Mouse (Mus musculus) cerebellum, adult 9-11 months (tissue): ENCODE results near the gene Defa23.
"Not testable (repeated sequence)": the region's sequence is repeated elsewhere in the genome, so short reads cannot be mapped to it uniquely, and the experiment has no call there.

Experiments
- DNase-seq: peaks from one replicate; pipeline ENCODE4 v3.0.0; 2022

Defa23 gene

GRCm38 (mm10) chr8:21054747-21055146 is at the start of gene Defa23:
TSS of gene Defa23 (plus strand) at chr8:21055047.
- DNase-seq, result not testable (repeated sequence)

DNA sequence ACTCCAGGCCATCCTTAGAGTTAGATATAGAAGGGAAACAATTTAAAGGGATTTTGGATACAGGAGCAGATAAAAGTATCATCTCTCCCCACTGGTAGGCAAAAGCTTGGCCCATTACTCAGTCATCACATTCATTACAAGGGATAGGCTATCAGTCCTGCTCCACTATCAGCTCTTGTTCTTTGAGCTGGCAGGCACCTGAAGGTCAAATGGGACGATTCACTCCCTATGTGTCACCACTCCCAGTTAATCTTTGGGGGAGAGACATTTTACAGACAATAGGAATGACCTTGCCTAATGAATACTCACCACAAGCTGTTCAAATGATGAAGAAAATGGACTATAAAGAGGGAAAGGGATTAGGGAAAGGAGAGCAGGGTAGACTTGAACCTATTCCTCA is 48.0 kb upstream of the Defa23 start:
- no peak for DNase-seq

GRCm38 (mm10) chr8:21008578-21008977 is 46.3 kb upstream of the Defa23 start:
- not testable (repeated sequence) for DNase-seq

DNA sequence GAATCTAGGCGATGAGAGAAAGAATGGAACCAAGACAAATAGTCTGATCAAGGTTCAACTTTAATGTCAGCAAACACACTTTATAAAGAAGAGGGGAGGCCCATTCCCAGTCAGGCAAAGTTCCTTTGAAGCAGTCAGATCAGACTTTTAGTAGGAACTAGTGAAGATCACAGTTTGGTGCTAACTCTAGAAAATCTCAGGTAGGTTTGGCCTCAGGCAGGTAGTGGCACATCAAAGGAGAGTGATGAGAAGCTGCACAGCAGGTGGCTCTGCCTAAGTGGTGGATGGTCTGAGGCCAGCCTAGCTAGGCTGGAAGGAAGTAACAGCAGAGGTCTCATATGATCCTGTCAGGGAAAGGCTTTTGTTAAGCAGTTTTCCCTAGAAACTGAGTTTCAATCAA is 44.3 kb upstream of the Defa23 start:
- not testable (repeated sequence) for DNase-seq

DNA sequence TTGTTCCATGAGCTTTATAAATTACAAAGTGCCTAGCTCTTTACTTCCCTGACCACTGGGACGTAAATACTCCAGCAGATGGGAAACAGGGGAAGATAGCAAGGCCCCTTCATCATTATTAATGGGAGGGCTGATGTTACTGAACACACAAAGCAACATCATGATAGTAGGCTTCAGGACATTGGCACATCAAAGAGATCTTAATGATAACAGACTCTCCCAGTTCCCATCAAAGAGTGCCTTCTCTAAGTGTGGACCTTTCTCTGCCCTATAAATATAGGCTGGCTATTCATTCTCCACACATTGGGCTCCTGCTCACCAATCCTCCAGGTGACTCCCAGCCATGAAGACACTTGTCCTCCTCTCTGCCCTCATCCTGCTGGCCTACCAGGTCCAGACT is 29.6 kb upstream of the Defa23 start, which contains the start of gene Defa21:
Gene Defa21, plus strand, starts transcription at position 301 of the 400 bp plus-strand sequence.
- DNase-seq, result not testable (repeated sequence)

GRCm38 (mm10) chr8:21064738-21065137 is 9.9 kb downstream of the Defa23 start, which contains the start of gene Defa35:
TSS of gene Defa35 (plus strand) at chr8:21065038.
- DNase-seq, result not testable (repeated sequence)

DNA sequence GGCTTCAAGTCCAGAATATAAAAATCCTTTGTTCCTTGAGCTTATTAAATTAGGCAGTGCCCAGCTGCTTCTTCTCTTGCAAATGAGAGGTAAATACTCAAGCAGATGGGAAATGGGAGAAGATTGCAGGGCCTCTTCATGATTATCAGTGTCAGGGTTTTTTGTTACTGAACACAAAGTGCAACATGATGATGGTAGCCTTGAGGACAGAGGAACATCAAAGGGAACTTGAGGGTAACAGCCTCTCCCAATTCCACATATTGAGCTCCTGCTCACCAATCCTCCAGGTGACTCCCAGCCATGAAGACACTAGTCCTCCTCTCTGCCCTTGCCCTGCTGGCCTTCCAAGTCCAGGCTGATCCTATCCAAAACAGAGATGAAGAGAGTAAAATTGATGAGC is 29.3 kb downstream of the Defa23 start, which contains the start of gene Defa25:
Gene Defa25, plus strand, starts transcription at position 301 of the 400 bp plus-strand sequence.
- not testable (repeated sequence) for DNase-seq

DNA sequence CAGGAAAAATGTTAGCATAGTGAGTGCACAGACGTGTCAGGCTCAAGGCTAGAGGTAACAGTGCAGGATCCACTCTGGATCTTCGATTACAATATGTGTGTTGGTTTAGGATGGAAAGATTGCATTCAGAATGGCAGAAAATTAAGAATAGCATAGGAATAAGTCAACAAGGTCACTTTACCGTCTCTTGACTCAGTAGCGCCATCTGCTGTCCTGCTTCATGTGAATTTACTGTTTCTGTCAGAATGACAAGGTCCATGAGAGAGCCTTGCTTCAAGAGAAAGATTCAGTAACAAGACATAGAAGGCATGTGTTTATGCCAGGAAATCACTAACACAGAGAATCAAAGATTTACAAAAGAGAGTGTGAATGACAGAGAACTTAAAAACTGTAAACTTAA is 38.3 kb downstream of the Defa23 start:
- no peak for DNase-seq

DNA sequence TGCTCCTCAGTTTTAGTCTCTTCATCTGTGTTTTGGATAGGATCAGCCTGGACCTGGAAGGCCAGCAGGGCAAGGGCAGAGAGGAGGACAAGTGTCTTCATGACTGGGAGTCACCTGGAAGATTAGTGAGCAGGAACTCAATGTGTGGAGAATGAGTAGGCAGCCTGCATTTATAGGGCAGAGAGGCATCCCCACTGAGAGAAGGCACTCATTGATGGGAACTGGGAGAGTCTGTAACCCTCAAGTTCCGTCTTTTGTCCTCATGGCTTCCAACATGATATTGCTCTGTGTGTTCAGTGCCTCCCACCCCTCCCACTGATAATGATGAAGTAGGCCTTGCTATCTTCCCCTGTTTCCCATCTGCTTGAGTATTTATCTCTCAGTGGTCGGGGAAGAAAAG is 41.1 kb downstream of the Defa23 start, which contains the start of gene Gm14851:
Gene Gm14851, minus strand, starts transcription at position 101 of the 400 bp plus-strand sequence.
- DNase-seq, result not testable (repeated sequence)
